Mouse (Mus musculus): ENCODE results near the gene Col4a3bp. TPM values are rescaled to one million over a fixed set of nuclear protein-coding genes. Genes with fewer than 3 reads are reported as not detected.
A peak's percentile ranks its signal among the peaks of the same experiment; 100 is the strongest.

Col4a3bp gene
- polyA plus RNA-seq, 1 experiment: 63.0 TPM

- Histone ChIP-seq H3K27ac (ENCODE audit: insufficient read depth, low read depth, low read length) (no peak overlapping the region), H3K4me1 (ENCODE audit: control insufficient read depth, insufficient read depth, low read length) (no peaks in the 10 kb centered on the region), H3K4me3 (ENCODE audit: insufficient read depth, low read length) (no peak overlapping the region)
- TF ChIP-seq POLR2A (IDR thresholded peaks at IDR 0.05; ENCODE audit: borderline replicate concordance, low read depth, low read length) (no peak), CTCF (IDR thresholded peaks at IDR 0.05; ENCODE audit: low read depth, low read length) (no peak)
These were observed 28.0 kb downstream of the Col4a3bp start for GRCm38 (mm10) chr13:96570313-96571015.

DNA sequence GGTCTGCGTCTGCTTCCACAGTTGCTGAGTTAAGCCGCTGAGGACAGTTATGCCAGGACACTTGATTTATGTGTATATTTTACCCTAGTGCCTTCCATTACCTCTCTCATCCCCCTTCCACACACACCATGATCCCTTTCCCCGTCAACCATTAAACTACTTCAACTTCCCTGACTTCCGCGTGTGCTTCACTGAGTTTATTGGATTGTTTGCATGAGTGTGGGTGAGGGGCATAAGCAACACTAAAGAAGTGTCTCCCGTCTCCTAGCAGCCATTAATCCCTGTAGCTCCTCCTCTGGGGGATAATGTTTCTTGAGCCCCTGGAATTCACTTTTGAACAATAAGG is 28.6 kb downstream of the Col4a3bp start:
- no peak overlapping the region for H3K4me3 ChIP-seq (ENCODE audit: insufficient read depth, low read length)
- no peak for TF ChIP-seq CTCF (IDR thresholded peaks at IDR 0.05; ENCODE audit: low read depth, low read length)
- TF ChIP-seq POLR2A (IDR thresholded peaks at IDR 0.05; ENCODE audit: borderline replicate concordance, low read depth, low read length): no peak
- no peaks in the 10 kb centered on the region for H3K4me1 ChIP-seq (ENCODE audit: control insufficient read depth, insufficient read depth, low read length)
- H3K27ac ChIP-seq (ENCODE audit: insufficient read depth, low read depth, low read length): no peak overlapping the region

- TF ChIP-seq CTCF (IDR thresholded peaks at IDR 0.05; ENCODE audit: low read depth, low read length) (no peak), POLR2A (IDR thresholded peaks at IDR 0.05; ENCODE audit: borderline replicate concordance, low read depth, low read length) (no peak)
- Histone ChIP-seq H3K4me1 (ENCODE audit: control insufficient read depth, insufficient read depth, low read length) (peaks cover 3% of the 10 kb centered on the region), H3K27ac (ENCODE audit: insufficient read depth, low read depth, low read length) (no peak overlapping the region), H3K4me3 (ENCODE audit: insufficient read depth, low read length) (no peak overlapping the region)
These were observed 31.8 kb downstream of the Col4a3bp start for GRCm38 (mm10) chr13:96574170-96574569.

DNA sequence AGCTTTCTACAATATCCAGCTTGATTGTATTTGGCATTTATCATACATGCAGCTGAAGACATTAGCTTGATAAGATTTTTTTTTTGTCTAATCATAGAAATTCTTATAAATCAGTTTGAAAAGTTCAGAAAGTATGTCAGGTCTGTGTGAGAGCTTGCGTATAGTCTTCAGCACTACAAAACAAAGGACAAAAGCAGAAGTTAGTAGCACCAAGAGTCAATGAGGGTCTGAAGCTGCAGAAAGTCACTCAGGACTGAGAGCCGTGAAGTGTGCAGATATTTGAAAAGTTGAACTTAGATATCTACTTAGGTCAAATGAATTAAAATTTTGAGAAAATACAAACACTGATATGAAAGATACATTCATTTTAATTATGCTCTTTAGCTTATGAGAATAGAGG is 36.7 kb downstream of the Col4a3bp start:
- H3K27ac ChIP-seq (ENCODE audit: insufficient read depth, low read depth, low read length): no peak overlapping the region
- peaks cover 3% of the 10 kb centered on the region for H3K4me1 ChIP-seq (ENCODE audit: control insufficient read depth, insufficient read depth, low read length)
- TF ChIP-seq POLR2A (IDR thresholded peaks at IDR 0.05; ENCODE audit: borderline replicate concordance, low read depth, low read length) (no peak), CTCF (IDR thresholded peaks at IDR 0.05; ENCODE audit: low read depth, low read length) (no peak)
- no peak overlapping the region for H3K4me3 ChIP-seq (ENCODE audit: insufficient read depth, low read length)

GRCm38 (mm10) chr13:96579979-96580378 is 37.6 kb downstream of the Col4a3bp start:
- no peak for TF ChIP-seq POLR2A (IDR thresholded peaks at IDR 0.05; ENCODE audit: borderline replicate concordance, low read depth, low read length)
- TF ChIP-seq CTCF (IDR thresholded peaks at IDR 0.05; ENCODE audit: low read depth, low read length): no peak
- Histone ChIP-seq H3K4me1 (ENCODE audit: control insufficient read depth, insufficient read depth, low read length) (peaks cover 6% of the 10 kb centered on the region), H3K4me3 (ENCODE audit: insufficient read depth, low read length) (no peak overlapping the region), H3K27ac (ENCODE audit: insufficient read depth, low read depth, low read length) (no peak overlapping the region)

DNA sequence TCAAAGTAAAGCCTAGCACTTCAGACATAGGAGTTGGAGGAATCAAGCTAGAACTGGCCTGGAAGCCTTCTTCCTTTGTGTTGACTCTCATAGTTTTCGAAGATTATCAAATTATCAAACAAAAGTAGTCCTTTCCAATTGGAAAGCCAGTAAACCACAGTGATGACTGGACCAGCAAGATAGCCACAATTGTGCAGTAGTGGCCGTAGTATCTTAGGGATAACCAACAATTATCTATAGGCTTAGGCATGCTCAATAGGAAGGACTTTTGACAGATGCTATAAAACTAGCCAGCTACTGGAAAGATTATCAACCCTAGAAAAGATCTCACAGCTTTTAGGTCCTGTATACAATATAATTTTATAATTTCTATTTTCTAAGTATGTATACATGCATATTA is 41.8 kb downstream of the Col4a3bp start:
- H3K4me3 ChIP-seq (ENCODE audit: insufficient read depth, low read length): no peak overlapping the region
- peaks cover 20% of the 10 kb centered on the region for H3K4me1 ChIP-seq (ENCODE audit: control insufficient read depth, insufficient read depth, low read length)
- H3K27ac ChIP-seq (ENCODE audit: insufficient read depth, low read depth, low read length): no peak overlapping the region
- TF ChIP-seq POLR2A (IDR thresholded peaks at IDR 0.05; ENCODE audit: borderline replicate concordance, low read depth, low read length) (no peak), CTCF (IDR thresholded peaks at IDR 0.05; ENCODE audit: low read depth, low read length) (no peak)

DNA sequence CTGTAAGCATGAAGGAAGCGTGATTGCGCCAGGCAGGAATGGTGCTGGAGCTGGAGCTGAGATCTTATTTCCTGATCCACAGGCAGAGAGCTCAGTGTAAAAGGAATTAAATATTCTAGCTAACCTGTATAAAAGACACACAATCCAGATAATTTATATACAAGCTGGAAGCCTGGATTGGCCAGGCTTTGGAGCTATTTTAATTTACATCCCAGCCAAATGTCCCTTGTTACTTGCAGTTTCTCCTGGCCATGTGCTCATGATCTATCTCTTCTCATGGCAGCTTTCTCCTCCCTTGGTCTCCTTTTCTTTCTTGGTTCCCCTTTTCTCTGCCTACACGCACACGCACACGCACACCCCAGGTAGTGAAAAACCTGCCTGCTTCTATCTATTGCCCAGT is 44.1 kb downstream of the Col4a3bp start:
- Histone ChIP-seq H3K4me1 (ENCODE audit: control insufficient read depth, insufficient read depth, low read length) (peaks cover 20% of the 10 kb centered on the region), H3K4me3 (ENCODE audit: insufficient read depth, low read length) (no peak overlapping the region), H3K27ac (ENCODE audit: insufficient read depth, low read depth, low read length) (peak overlapping the region; percentile 19)
- no peak for TF ChIP-seq CTCF (IDR thresholded peaks at IDR 0.05; ENCODE audit: low read depth, low read length)
- no peak for TF ChIP-seq POLR2A (IDR thresholded peaks at IDR 0.05; ENCODE audit: borderline replicate concordance, low read depth, low read length)

DNA sequence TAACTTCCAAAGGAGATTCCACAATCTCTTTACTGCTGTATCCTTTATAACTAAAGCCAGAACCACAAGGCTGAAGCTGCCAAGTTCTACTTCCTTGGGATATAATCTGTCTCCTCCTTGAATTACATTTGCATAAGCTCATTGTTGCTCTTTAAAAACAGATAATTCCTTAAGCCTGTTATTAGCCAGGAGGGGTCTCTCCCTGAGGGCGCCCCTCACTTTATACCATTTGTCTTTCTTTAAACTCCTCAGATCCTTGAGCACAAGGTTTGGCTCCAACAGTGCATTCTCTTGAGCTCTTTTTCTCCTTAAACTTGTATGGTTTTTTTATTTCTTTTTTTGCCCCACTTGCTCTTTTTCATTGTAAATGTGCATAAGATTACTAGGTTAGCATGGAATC is 46.2 kb downstream of the Col4a3bp start:
- no peak for TF ChIP-seq CTCF (IDR thresholded peaks at IDR 0.05; ENCODE audit: low read depth, low read length)
- TF ChIP-seq POLR2A (IDR thresholded peaks at IDR 0.05; ENCODE audit: borderline replicate concordance, low read depth, low read length): no peak
- no peak overlapping the region for H3K27ac ChIP-seq (ENCODE audit: insufficient read depth, low read depth, low read length)
- no peak overlapping the region for H3K4me3 ChIP-seq (ENCODE audit: insufficient read depth, low read length)
- H3K4me1 ChIP-seq (ENCODE audit: control insufficient read depth, insufficient read depth, low read length): peaks cover 20% of the 10 kb centered on the region

GRCm38 (mm10) chr13:96593621-96594020 is 51.2 kb downstream of the Col4a3bp start:
- Histone ChIP-seq H3K27ac (ENCODE audit: insufficient read depth, low read depth, low read length) (no peak overlapping the region), H3K4me3 (ENCODE audit: insufficient read depth, low read length) (no peak overlapping the region), H3K4me1 (ENCODE audit: control insufficient read depth, insufficient read depth, low read length) (no peaks in the 10 kb centered on the region)
- TF ChIP-seq POLR2A (IDR thresholded peaks at IDR 0.05; ENCODE audit: borderline replicate concordance, low read depth, low read length): no peak
- TF ChIP-seq CTCF (IDR thresholded peaks at IDR 0.05; ENCODE audit: low read depth, low read length): no peak

DNA sequence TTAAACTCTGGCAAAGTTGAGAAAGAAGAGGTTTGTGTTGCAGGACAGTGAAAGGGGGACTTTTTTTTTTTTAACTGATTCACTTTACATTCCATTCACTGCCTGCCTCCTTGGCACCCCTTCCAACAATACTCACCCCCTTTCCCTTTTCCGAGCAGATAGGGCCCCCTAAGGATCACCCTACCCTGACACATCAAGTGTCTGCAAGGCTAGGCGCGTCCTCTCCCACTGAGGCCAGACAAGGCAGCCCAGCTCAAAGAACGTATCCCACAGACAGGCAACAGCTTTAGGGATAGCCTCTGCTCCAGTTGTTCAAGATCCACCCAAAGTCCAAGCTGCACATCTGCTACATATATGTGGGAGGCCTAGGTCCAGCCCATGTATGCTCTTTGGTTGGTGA is 51.7 kb downstream of the Col4a3bp start:
- no peaks in the 10 kb centered on the region for H3K4me1 ChIP-seq (ENCODE audit: control insufficient read depth, insufficient read depth, low read length)
- TF ChIP-seq CTCF (IDR thresholded peaks at IDR 0.05; ENCODE audit: low read depth, low read length) (no peak), POLR2A (IDR thresholded peaks at IDR 0.05; ENCODE audit: borderline replicate concordance, low read depth, low read length) (no peak)
- no peak overlapping the region for H3K4me3 ChIP-seq (ENCODE audit: insufficient read depth, low read length)
- H3K27ac ChIP-seq (ENCODE audit: insufficient read depth, low read depth, low read length): no peak overlapping the region
